Mouse (Mus musculus) erythroblast, adult 5-6 weeks (primary cell): ENCODE data around the gene Egfr. TPM values are rescaled to one million over a fixed set of nuclear protein-coding genes. Genes with fewer than 3 reads are reported as not detected.

ENCODE experiments used
- ATAC-seq: replicated peaks from 2 replicates; pipeline ENCODE4 v1.8.0; 2016; ENCODE audit warnings: moderate number of reproducible peaks, mild to moderate bottlenecking, moderate TSS enrichment, inconsistent platforms; ENCODE audit not compliant: poor library complexity, low FRiP score, severe bottlenecking
- total RNA-seq, 2 experiments: library from RNA; stranded (forward) in 1 of 2; stranded (reverse) in 1 of 2; fragments of 150-400 nt in 1 of 2; fragments of 200-764, 138-1000 nt in 1 of 2; gene quantifications; 2 replicates each; pipeline versions ENCODE4 v1.2.3 to v1.2.4; 2015 to 2017; ENCODE audit warnings: low replicate concordance in 2 of 2

The Egfr gene
- total RNA-seq (2015; ENCODE audit: low replicate concordance) (not detected in 2 replicates), total RNA-seq (2017; ENCODE audit: low replicate concordance) (0.51 TPM in 1 of 2 replicates, not detected in the other)

GRCm38 (mm10) chr11:16752007-16752348, at the start of gene Egfr:
Gene Egfr, plus strand, starts transcription at chr11:16752203.
- no peak for ATAC-seq

- ATAC-seq, result no peak
Observed at GRCm38 (mm10) chr11:16703221-16703620, 48.8 kb upstream of the Egfr start.

GRCm38 (mm10) chr11:16735083-16735644, 16.8 kb upstream of the Egfr start:
- ATAC-seq, result no peak

- no peak for ATAC-seq
Observed at GRCm38 (mm10) chr11:16737323-16737722, 14.7 kb upstream of the Egfr start.

GRCm38 (mm10) chr11:16738691-16739090, 13.3 kb upstream of the Egfr start:
- no peak for ATAC-seq

GRCm38 (mm10) chr11:16739155-16739554, 12.8 kb upstream of the Egfr start:
- ATAC-seq, result no peak

GRCm38 (mm10) chr11:16740691-16741611, 11.1 kb upstream of the Egfr start:
- ATAC-seq, result no peak

GRCm38 (mm10) chr11:16742251-16742650, 9.8 kb upstream of the Egfr start:
- ATAC-seq, result no peak

GRCm38 (mm10) chr11:16742821-16743220, 9.2 kb upstream of the Egfr start:
- ATAC-seq, result no peak

GRCm38 (mm10) chr11:16751457-16751982, 483 bp upstream of the Egfr start:
- no peak for ATAC-seq

- ATAC-seq, result no peak; the same call in 1 of the 2 replicates
Observed at GRCm38 (mm10) chr11:16752349-16753153, 548 bp downstream of the Egfr start.

GRCm38 (mm10) chr11:16753154-16754040, 1.4 kb downstream of the Egfr start:
- ATAC-seq, result no peak

- no peak for ATAC-seq
Observed at GRCm38 (mm10) chr11:16759930-16760329, 7.9 kb downstream of the Egfr start.

GRCm38 (mm10) chr11:16761184-16761583, 9.2 kb downstream of the Egfr start:
- ATAC-seq, result no peak

- ATAC-seq, result no peak
Observed at GRCm38 (mm10) chr11:16766038-16766815, 14.2 kb downstream of the Egfr start.

GRCm38 (mm10) chr11:16767984-16768383, 16.0 kb downstream of the Egfr start:
- ATAC-seq, result no peak

- no peak for ATAC-seq
Observed at GRCm38 (mm10) chr11:16769276-16769675, 17.3 kb downstream of the Egfr start.

GRCm38 (mm10) chr11:16769709-16770303, 17.8 kb downstream of the Egfr start:
- no peak for ATAC-seq
